Mouse (Mus musculus): Measurements from ENCODE around the gene Btbd35f15. TPM values are rescaled to one million over a fixed set of nuclear protein-coding genes. Genes with fewer than 3 reads are reported as not detected.
"Not testable (repeated sequence)": the region's sequence is repeated elsewhere in the genome, so short reads cannot be mapped to it uniquely, and the experiment has no call there.

Gene Btbd35f15
- polyA plus RNA-seq (2014; fragmentation: Nextera tagmentation; extraction: Ambion mirVana), result not detected in 2 replicates

DNA sequence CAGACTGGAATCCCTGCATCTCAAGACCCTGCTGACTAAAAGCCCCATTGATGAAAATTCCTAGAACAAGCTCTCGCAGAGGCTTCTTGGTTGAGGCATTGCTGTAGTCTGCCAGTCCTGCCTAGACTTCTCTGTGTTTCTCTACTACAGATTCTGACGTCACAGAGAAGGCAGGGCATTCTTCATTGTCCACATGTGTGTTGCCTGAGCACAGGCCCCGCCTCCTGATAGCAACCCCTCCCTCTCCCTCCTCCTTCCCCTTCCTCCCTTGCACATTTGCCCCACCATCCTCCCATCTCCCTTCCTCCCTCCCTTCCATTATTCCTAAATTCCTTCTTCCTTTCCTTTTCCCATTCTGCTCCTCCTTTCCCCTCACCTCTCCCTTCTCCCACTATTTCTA is at the start of gene Btbd35f15:
Btbd35f15 (minus strand) TSS at position 101 of the 400 bp plus-strand sequence.
- H3K4me2 ChIP-seq (ENCODE audit: low read depth, severe bottlenecking); DNase-seq (ENCODE audit: low spot score); H3K4me3 ChIP-seq (ENCODE audit: low read depth, low read length); H3K27ac ChIP-seq (replicated peaks; ENCODE audit: low read depth, low read length); H3K9me3 ChIP-seq (ENCODE audit: control insufficient read depth, low read length); H3K27me3 ChIP-seq (ENCODE audit: control insufficient read depth, insufficient read depth, low read length); H3K9ac ChIP-seq (ENCODE audit: low read length); H3K36me3 ChIP-seq (ENCODE audit: control insufficient read depth, insufficient read depth, low read length); ATAC-seq (ENCODE audit: insufficient number of reproducible peaks, low FRiP score, low TSS enrichment, low read depth); H3K4me1 ChIP-seq (ENCODE audit: control insufficient read depth, insufficient read depth, low read length): not testable (repeated sequence)
- WGBS, result no CpG with 5 or more reads among the region's 3 CpGs

Other genes starting within 250 kb of the Btbd35f15 start
- not detected in 2 replicates for gene Btbd35f13, start 79.9 kb upstream of the Btbd35f15 start, polyA plus RNA-seq (2014; fragmentation: Nextera tagmentation; extraction: Ambion mirVana)
- gene Btbd35f14, start 125.0 kb upstream of the Btbd35f15 start, polyA plus RNA-seq (2014; fragmentation: Nextera tagmentation; extraction: Ambion mirVana), result not detected in 2 replicates

Measured in limb, embryonic 11.5 days (tissue).